Mouse (Mus musculus): ENCODE results near the gene Zfp628. TPM values are rescaled to one million over a fixed set of nuclear protein-coding genes. Genes with fewer than 3 reads are reported as not detected.

Gene Zfp628
- polyA plus RNA-seq, 1 experiment from 2014 or later, result 4.5 TPM

DNA sequence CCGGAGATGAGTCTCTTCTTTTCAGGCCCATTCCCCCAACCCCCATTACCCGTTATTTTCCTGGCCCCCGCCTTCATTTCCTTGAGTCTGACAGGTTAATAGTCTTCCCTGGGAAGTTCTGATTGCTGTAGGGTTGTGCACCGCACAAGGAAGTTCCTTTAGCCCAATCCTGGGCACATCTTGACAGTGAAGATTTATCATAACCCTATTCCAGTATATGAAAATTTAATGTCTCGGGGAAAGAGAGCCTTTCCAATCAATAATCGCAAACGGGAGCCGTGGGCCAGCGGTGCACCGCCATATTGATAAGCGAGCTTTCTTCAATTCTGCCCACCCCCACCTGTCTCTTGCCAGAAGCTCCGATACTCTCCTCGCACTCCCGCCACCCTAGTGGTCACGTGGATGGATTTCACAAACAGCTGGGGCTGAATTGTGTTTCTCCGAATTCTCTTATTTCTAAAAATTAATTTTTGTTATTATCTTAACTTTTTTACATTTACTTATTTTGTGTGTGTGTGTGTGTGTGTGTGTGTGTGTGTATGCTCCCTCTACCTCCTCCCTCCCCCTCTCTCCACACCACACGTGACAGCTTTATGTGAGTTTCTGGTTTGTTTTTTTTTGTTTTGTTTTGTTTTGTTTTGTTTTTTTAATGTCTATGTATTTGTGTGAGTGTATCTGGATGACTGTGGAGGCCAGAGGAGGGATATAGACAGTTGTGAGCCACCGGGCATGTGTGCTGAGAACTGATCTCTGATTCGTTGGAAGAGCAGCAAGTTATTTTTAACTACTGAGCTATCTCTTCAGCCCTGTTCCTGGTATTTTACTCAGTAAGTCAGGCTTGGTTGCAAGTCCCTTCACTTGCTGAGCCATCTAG is 15.1 kb upstream of the Zfp628 start:
- H3K27me3 ChIP-seq (replicated peaks), result no peaks in the 10 kb centered on the region
- peak; percentile 72 for ATAC-seq (replicated peaks)

DNA sequence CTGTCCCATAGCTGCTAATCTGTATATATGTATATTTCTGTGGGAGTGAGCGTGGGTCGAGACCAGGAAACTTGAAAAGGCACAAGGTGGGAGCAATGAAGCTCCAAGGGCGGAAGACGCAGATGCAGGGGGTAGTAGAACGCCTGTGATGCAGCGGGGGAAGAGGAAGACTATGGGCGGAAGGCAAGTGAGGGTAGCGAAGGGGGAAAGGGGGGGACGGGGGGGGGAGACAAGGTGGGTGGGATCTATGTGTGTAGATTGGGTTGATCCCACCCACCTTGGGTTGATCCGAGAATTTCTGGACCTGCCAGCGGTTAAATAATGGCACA is 14.5 kb upstream of the Zfp628 start:
- Histone ChIP-seq H3K9ac (no peak overlapping the region), H3K9me3 (no peaks in the 10 kb centered on the region), H3K4me2 (peak overlapping the region; percentile 57), H3K4me3 (peak overlapping the region; percentile 34), H3K27me3 (replicated peaks) (no peaks in the 10 kb centered on the region), H3K36me3 (replicated peaks) (no peaks in the 10 kb centered on the region), H3K27ac (0 out of 2 replicates have a peak overlapping the region, but pooled peaks have one; percentile 31), H3K4me1 (peaks cover 15% of the 10 kb centered on the region; the same call in 1 of the 2 replicates)
- WGBS, result 15% methylated on average over 11 of the region's 11 CpGs
- 0 out of 2 replicates have a peak, but pooled peaks have one; percentile 17 for ATAC-seq (replicated peaks)

More for the DNA sequence above, 15.1 kb upstream of the Zfp628 start:
- Histone ChIP-seq H3K4me2 (peak overlapping the region; percentile 57), H3K27ac (peak overlapping the region; percentile 45; the same call in 1 of the 2 replicates), H3K36me3 (replicated peaks) (no peaks in the 10 kb centered on the region), H3K4me3 (peak overlapping the region; percentile 34), H3K9me3 (no peaks in the 10 kb centered on the region), H3K4me1 (peaks cover 15% of the 10 kb centered on the region; the same call in 1 of the 2 replicates), H3K9ac (peak overlapping the region; percentile 33; the same call in 1 of the 2 replicates)
- 3% methylated on average over 19 of the region's 19 CpGs for WGBS

- H3K4me3 ChIP-seq, result no peak overlapping the region
- WGBS, result 51% methylated on average over 8 of the region's 8 CpGs
- H3K9ac ChIP-seq, result no peak overlapping the region
Measured at GRCm38 (mm10) chr7:4901171-4901570, 13.8 kb upstream of the Zfp628 start.

GRCm38 (mm10) chr7:4902404-4902803 is 12.6 kb upstream of the Zfp628 start:
- Histone ChIP-seq H3K27ac (no peak overlapping the region), H3K36me3 (replicated peaks) (no peaks in the 10 kb centered on the region), H3K4me2 (no peak overlapping the region), H3K4me1 (peaks cover 15% of the 10 kb centered on the region; the same call in 1 of the 2 replicates), H3K4me3 (no peak overlapping the region), H3K9ac (no peak overlapping the region), H3K9me3 (no peaks in the 10 kb centered on the region), H3K27me3 (replicated peaks) (no peaks in the 10 kb centered on the region)
- ATAC-seq (replicated peaks), result no peak
- 82% methylated on average over 9 of the region's 9 CpGs for WGBS

More at GRCm38 (mm10) chr7:4901171-4901570, 13.8 kb upstream of the Zfp628 start:
- H3K4me1 ChIP-seq, result peaks cover 15% of the 10 kb centered on the region; the same call in 1 of the 2 replicates
- no peaks in the 10 kb centered on the region for H3K9me3 ChIP-seq
- no peaks in the 10 kb centered on the region for H3K36me3 ChIP-seq (replicated peaks)
- H3K27ac ChIP-seq, result no peak overlapping the region
- H3K4me2 ChIP-seq, result 0 out of 2 replicates have a peak overlapping the region, but pooled peaks have one; percentile 57
- H3K27me3 ChIP-seq (replicated peaks), result no peaks in the 10 kb centered on the region
- ATAC-seq (replicated peaks), result no peak

- ATAC-seq (replicated peaks), result no peak
Measured at GRCm38 (mm10) chr7:4906466-4906950, 8.5 kb upstream of the Zfp628 start, which contains the start of gene Gm36210. Gene Gm36210 (minus strand): TSS chr7:4906516.

DNA sequence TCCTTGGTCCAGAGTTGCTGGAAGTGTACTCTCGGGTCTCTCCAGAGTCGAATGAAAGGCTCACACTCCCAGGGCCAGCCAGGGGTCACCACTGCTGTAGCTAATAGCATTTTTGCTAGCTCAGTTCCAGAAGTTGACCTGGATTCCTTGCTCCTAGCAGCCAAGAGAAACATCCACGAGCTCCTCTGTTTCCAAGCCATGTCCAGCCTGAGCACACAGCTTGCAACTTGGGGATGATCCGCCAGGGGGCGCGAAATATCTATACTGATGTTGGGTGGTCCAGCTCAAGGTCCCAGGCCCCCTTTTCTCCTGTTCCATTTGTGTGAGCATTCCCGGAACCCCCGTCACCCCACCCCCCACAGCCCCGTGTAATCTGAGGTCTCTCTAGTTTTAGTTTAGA is 3.5 kb upstream of the Zfp628 start:
- Histone ChIP-seq H3K9ac (no peak overlapping the region), H3K36me3 (replicated peaks) (no peaks in the 10 kb centered on the region), H3K27me3 (replicated peaks) (no peaks in the 10 kb centered on the region), H3K4me1 (peaks cover 15% of the 10 kb centered on the region), H3K4me2 (no peak overlapping the region), H3K9me3 (no peaks in the 10 kb centered on the region), H3K4me3 (peak overlapping the region; percentile 6), H3K27ac (no peak overlapping the region)
- 38% methylated on average over 9 of the region's 9 CpGs for WGBS
- no peak for ATAC-seq (replicated peaks)

More at GRCm38 (mm10) chr7:4906466-4906950, 8.5 kb upstream of the Zfp628 start, which contains the start of gene Gm36210:
- Histone ChIP-seq H3K9me3 (no peaks in the 10 kb centered on the region), H3K9ac (no peak within 1 kb of the TSS), H3K36me3 (replicated peaks) (no peaks in the 10 kb centered on the region), H3K27me3 (replicated peaks) (no peaks in the 10 kb centered on the region), H3K4me1 (no peaks in the 10 kb centered on the region), H3K27ac (no peak within 1 kb of the TSS), H3K4me3 (no peak within 1 kb of the TSS), H3K4me2 (no peak within 1 kb of the TSS)
- 42% methylated on average over 10 of the region's 10 CpGs for WGBS

DNA sequence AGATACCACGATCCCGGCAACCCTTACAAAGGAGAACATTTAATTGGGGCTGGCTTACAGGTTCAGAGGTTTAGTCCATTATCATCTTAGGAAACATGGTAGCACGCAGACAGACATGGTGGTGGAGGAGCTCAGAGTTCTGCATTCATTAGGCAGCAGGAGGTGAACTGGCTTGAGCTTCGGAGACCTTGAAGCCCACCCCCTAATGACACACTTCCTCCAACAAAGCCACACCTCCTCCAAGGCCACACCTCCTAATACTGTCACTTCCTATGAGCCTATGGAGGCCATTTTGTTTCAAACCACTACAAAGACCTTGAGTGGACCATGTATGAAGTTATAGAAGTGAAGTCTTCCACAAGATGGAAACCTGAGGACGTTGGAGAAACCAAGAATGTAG is 2.8 kb upstream of the Zfp628 start:
- ATAC-seq (replicated peaks), result no peak
- Histone ChIP-seq H3K36me3 (replicated peaks) (no peaks in the 10 kb centered on the region), H3K9ac (no peak overlapping the region), H3K4me1 (peaks cover 22% of the 10 kb centered on the region), H3K4me2 (no peak overlapping the region), H3K9me3 (no peaks in the 10 kb centered on the region), H3K27me3 (replicated peaks) (no peaks in the 10 kb centered on the region), H3K27ac (no peak overlapping the region), H3K4me3 (peak overlapping the region; percentile 6)
- WGBS, result 64% methylated on average over 5 of the region's 5 CpGs

- ATAC-seq (replicated peaks), result peak; percentile 48
- H3K36me3 ChIP-seq (replicated peaks), result peaks cover 10% of the 10 kb centered on the region
- H3K4me2 ChIP-seq, result peak overlapping the region; percentile 68
- H3K4me3 ChIP-seq, result peak overlapping the region; percentile 64
- H3K27me3 ChIP-seq (replicated peaks), result no peaks in the 10 kb centered on the region
- peak overlapping the region; percentile 67 for H3K9ac ChIP-seq
- H3K27ac ChIP-seq, result peak overlapping the region; percentile 99
- WGBS, result 11% methylated on average over 14 of the region's 14 CpGs
- H3K4me1 ChIP-seq, result peaks cover 30% of the 10 kb centered on the region
- H3K9me3 ChIP-seq, result no peaks in the 10 kb centered on the region
Measured at GRCm38 (mm10) chr7:4915669-4916416, 826 bp downstream of the Zfp628 start.

DNA sequence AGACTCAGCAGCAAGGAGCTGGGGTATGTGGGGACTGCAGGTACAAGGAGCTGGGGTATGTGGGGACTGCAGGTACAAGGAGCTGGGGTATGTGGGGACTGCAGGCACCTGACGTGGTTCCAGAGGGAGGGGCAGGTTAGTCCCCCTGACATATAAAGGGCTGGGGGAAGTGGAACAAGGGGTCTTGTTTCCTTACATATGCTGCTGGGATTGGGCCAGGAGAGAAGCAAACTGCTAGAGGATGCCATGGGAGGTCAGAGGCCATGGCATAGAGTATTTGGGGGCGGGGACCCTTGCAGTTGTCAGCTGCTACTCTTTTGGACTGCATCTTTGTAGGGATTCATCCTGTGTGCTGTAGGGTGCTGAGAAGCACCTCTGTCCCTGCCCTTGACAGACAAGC is 2.5 kb downstream of the Zfp628 start:
- H3K4me1 ChIP-seq, result peaks cover 44% of the 10 kb centered on the region
- no peak overlapping the region; the same call in 1 of the 2 replicates for H3K9ac ChIP-seq
- no peak overlapping the region for H3K4me3 ChIP-seq
- 90% methylated on average over 2 of the region's 2 CpGs for WGBS
- no peaks in the 10 kb centered on the region for H3K9me3 ChIP-seq
- H3K36me3 ChIP-seq (replicated peaks), result peaks cover 10% of the 10 kb centered on the region
- peak overlapping the region; percentile 99 for H3K27ac ChIP-seq
- H3K4me2 ChIP-seq, result no peak overlapping the region
- no peaks in the 10 kb centered on the region for H3K27me3 ChIP-seq (replicated peaks)
- ATAC-seq (replicated peaks), result no peak

GRCm38 (mm10) chr7:4918681-4919080 is 3.7 kb downstream of the Zfp628 start:
- no peak overlapping the region for H3K9ac ChIP-seq
- H3K4me3 ChIP-seq, result no peak overlapping the region

DNA sequence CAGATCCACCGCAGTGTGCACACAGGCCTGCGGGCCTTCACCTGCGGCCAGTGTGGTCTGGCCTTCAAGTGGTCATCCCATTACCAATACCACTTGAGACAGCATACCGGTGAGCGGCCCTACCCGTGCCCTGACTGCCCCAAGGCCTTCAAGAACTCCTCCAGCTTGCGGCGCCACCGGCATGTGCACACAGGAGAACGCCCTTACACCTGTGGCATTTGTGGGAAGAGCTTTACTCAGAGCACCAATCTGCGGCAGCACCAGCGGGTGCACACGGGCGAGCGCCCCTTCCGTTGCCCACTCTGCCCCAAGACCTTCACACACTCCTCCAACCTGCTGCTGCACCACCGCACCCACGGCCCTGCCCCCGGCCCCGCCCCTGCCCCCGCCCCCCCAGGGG is 4.1 kb downstream of the Zfp628 start:
- 90% methylated on average over 18 of the region's 21 CpGs for WGBS
- H3K9ac ChIP-seq, result no peak overlapping the region
- peaks cover 10% of the 10 kb centered on the region for H3K36me3 ChIP-seq (replicated peaks)
- H3K4me1 ChIP-seq, result peaks cover 57% of the 10 kb centered on the region
- no peaks in the 10 kb centered on the region for H3K9me3 ChIP-seq
- H3K4me2 ChIP-seq, result no peak overlapping the region
- no peak overlapping the region for H3K27ac ChIP-seq
- ATAC-seq (replicated peaks), result no peak
- H3K27me3 ChIP-seq (replicated peaks), result no peaks in the 10 kb centered on the region
- no peak overlapping the region for H3K4me3 ChIP-seq

More at GRCm38 (mm10) chr7:4918681-4919080, 3.7 kb downstream of the Zfp628 start:
- H3K36me3 ChIP-seq (replicated peaks), result peaks cover 10% of the 10 kb centered on the region
- no peaks in the 10 kb centered on the region for H3K9me3 ChIP-seq
- ATAC-seq (replicated peaks), result no peak
- no peak overlapping the region for H3K27ac ChIP-seq
- no peak overlapping the region for H3K4me2 ChIP-seq
- peaks cover 54% of the 10 kb centered on the region for H3K4me1 ChIP-seq
- WGBS, result 90% methylated on average over 15 of the region's 15 CpGs
- no peaks in the 10 kb centered on the region for H3K27me3 ChIP-seq (replicated peaks)

- Histone ChIP-seq H3K4me1 (peaks cover 60% of the 10 kb centered on the region), H3K36me3 (replicated peaks) (peaks cover 10% of the 10 kb centered on the region), H3K27ac (no peak overlapping the region), H3K9ac (no peak overlapping the region), H3K4me3 (no peak overlapping the region), H3K9me3 (no peaks in the 10 kb centered on the region), H3K4me2 (no peak overlapping the region), H3K27me3 (replicated peaks) (no peaks in the 10 kb centered on the region)
- 93% methylated on average over 21 of the region's 21 CpGs for WGBS
- no peak for ATAC-seq (replicated peaks)
Measured at GRCm38 (mm10) chr7:4919971-4920370, 5.0 kb downstream of the Zfp628 start.

Data from midbrain, embryonic 15.5 days (tissue).